8 mouse cellular contexts compared by ENCODE assay signal in the genomic region with DNA sequence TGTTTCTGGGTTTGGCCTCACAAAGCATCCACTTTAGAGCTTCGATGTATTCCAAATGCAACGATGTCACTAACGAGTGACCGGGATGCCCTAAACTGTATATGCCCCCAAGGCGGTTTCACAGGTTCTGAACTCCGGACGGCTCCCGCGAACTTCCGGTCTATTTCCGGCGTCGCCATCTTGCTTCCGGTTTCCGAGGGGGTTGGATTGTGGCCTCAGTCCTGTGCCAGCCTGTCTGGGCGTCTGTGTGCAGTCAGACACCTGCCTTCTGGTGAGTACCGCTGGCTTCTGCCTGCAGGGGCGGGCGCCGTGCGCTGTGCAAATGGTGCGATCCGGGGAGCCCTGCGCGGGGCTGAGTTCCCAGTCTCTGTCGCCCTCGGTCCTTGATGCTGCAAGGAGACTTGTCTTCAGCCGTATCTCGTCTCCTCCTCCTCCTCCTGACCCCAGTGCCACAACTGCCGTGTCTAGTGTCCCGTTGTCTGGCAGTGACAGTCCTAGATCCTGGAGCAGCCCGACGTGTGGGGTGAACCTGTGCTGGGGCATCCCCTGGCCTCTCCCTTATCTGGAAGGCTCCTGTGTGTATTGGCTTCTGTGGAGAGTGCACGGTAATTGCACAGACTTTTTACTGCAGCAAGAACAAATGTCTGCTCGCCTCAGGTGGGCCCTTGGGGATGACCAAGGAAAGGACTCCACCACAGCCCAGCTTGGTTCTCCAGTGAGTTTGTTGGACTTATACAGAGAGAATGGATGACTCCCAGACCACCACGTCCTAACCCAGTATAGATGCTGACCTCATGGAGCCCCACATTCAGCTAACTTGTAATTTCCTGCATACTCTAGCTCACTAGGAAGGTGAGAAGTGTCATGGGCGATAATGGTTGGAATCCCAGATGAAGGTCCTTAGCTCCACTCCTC. TPM values are rescaled to one million over a fixed set of nuclear protein-coding genes. Genes with fewer than 3 reads are reported as not detected.
DNase-seq lines count a peak whose midpoint lies in the region; ATAC-seq lines count a peak whose summit lies in the region.

A gene (plus strand): TSS at position 178 of the 915 bp plus-strand sequence.

- peaks cover 12% of the 10 kb centered on the region; the same call in 1 of the 2 replicates for H3K36me3 ChIP-seq in hindbrain, embryonic 14.5 days (replicated peaks; ENCODE audit: control insufficient read depth, insufficient read depth)

- peak; percentile 89 for ATAC-seq in hindbrain, embryonic 14.5 days (ENCODE audit: low FRiP score)

- H3K4me2 ChIP-seq in hindbrain, embryonic 14.5 days (replicated peaks) = peak within 1 kb of the TSS; percentile 53

- H3K4me1 ChIP-seq in hindbrain, embryonic 14.5 days (replicated peaks; ENCODE audit: control insufficient read depth, insufficient read depth, low read length) = peaks cover 8% of the 10 kb centered on the region; the same call in 1 of the 2 replicates

- peak within 1 kb of the TSS; percentile 78 for H3K9ac ChIP-seq in hindbrain, embryonic 14.5 days

- no peaks in the 10 kb centered on the region for H3K9me3 ChIP-seq in hindbrain, embryonic 14.5 days (ENCODE audit: control insufficient read depth, low read length)

- H3K27me3 ChIP-seq in hindbrain, embryonic 14.5 days (ENCODE audit: control insufficient read depth, insufficient read depth, low read length) = no peaks in the 10 kb centered on the region

- peak within 1 kb of the TSS; percentile 62 for H3K4me3 ChIP-seq in hindbrain, embryonic 14.5 days (replicated peaks; ENCODE audit: low read length)

- WGBS in hindbrain, embryonic 14.5 days = 4% methylated on average over 37 of the region's 37 CpGs

- peak; percentile 80 for DNase-seq in WW6 (ENCODE audit: low read depth, low spot score)
- peak; percentile 85 to 87 for DNase-seq in cerebellum, postnatal 25 days
- DNase-seq in frontal cortex, postnatal 36 days (ENCODE audit: low spot score in 2 of 2) = peak; percentile 87 to 88
- peak; percentile 84 for DNase-seq in hindbrain, embryonic 14.5 days (ENCODE audit: low spot score)
- peak; percentile 66 for DNase-seq in left cerebral cortex, adult 11 months (ENCODE audit: low spot score)
- DNase-seq in lung, postnatal 36 days = peak; percentile 82
- DNase-seq in retina, embryonic 14.5 days (ENCODE audit: low spot score) = peak; percentile 81
- peak; percentile 90 to 92 for DNase-seq in thymus, postnatal 36 days

- H3K27ac ChIP-seq in hindbrain, embryonic 14.5 days = peak within 1 kb of the TSS; percentile 84

RNA-seq across cellular contexts. Expression of the gene that starts here (rescaled TPM):
- 13.6 and 14.6 TPM in 2 replicates for polyA plus RNA-seq in hindbrain, embryonic 14.5 days (2014; fragmentation: Nextera tagmentation; extraction: Ambion mirVana)

Comparison
In these comparisons a context has a peak if more than half of its experiments do, and no peak if none do; other contexts are left out.
1. Peak in every context shown above with its lines: DNase-seq, ATAC-seq, H3K4me3 ChIP-seq and H3K27ac ChIP-seq.